Mouse (Mus musculus) liver, adult 10 weeks (tissue): ENCODE results near the gene Rec114. TPM values are rescaled to one million over a fixed set of nuclear protein-coding genes. Genes with fewer than 3 reads are reported as not detected.

Source experiments
- polyA plus RNA-seq: library from polyadenylated mRNA; stranded (reverse); fragments of 350-450 nt; fragmentation: Illumina TruSeq; extraction: RNeasy Lipid Tissue Mini Kit (QIAGEN cat#74804); gene quantifications from one replicate; pipeline ENCODE4 v1.2.3, GENCODE M21; 2014; ENCODE audit warnings: low read depth, low replicate concordance

The Rec114 gene
- polyA plus RNA-seq = not detected

GRCm38 (mm10) chr9:58743702-58744248, at the start of gene Rec114:
TSS of gene Rec114 (minus strand) at chr9:58743964.

Other genes with a start within 250 kb of the Rec114 start
- 1.6 TPM for gene Cd276, start 188.5 kb downstream of the Rec114 start, polyA plus RNA-seq
- 193 TPM for gene Nptn, start 161.7 kb downstream of the Rec114 start, polyA plus RNA-seq
- gene Hcn4, start 79.4 kb upstream of the Rec114 start, polyA plus RNA-seq = not detected